Mouse (Mus musculus) megakaryocyte-erythroid progenitor cell, adult 5 weeks (primary cell): ENCODE data around the gene Gm6588. TPM values are rescaled to one million over a fixed set of nuclear protein-coding genes. Genes with fewer than 3 reads are reported as not detected.

Source experiments
- polyA plus RNA-seq: library from polyadenylated mRNA; stranded (reverse); fragments of >175 nt; gene quantifications from 2 replicates; pipeline ENCODE4 v1.2.3, GENCODE M21; 2012

Gm6588 gene
- not detected in 2 replicates for polyA plus RNA-seq

DNA sequence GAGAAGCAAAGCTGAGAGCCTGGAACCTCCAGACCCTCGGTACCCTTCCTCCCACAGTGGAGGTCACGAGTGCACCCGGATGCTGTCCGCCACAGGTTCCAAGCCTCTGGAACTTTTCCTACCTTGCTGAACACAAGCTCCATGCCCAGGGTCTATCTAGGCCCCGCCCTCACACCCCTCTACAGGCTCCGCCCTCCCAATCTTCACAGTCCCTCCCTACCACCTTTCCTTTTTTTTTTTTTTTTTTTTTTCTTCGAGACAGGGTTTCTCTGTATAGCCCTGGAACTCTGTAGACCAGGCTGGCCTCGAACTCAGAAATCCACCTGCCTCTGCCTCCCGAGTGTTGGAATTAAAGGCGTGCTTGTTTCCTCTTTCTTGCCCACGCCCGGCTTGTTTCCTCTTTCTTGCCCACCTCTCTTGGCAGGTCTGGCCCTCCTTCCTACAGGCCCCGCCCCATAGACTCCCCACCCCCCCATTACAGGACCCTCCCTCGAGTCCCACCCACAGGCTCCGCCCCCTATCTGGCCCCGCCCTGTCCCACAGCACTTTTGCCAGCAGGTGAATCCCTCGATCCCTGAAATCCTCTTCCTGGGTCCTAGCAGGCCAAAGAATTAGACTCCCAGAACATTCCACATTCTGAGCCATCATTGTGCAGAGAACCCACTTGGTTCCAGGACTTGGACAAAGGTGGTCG is at the start of gene Gm6588:
Gm6588 (plus strand) TSS at position 680 of the 694 bp plus-strand sequence.

Other genes starting within 250 kb of the Gm6588 start
- 0.28 and 0.46 TPM in 2 replicates for gene Cryba4, start 196.9 kb upstream of the Gm6588 start, polyA plus RNA-seq
- 0.06 and 0.34 TPM in 2 replicates for gene Crybb1, start 193.6 kb upstream of the Gm6588 start, polyA plus RNA-seq
- 166 and 178 TPM in 2 replicates for gene Tpst2, start 172.7 kb upstream of the Gm6588 start, polyA plus RNA-seq
- 58.1 and 62.2 TPM in 2 replicates for gene Tfip11, start 123.1 kb upstream of the Gm6588 start, polyA plus RNA-seq
- 21.9 and 24.3 TPM in 2 replicates for gene Srrd, start 106.4 kb upstream of the Gm6588 start, polyA plus RNA-seq
- 31.8 and 38.2 TPM in 2 replicates for gene Hps4, start 106.3 kb upstream of the Gm6588 start, polyA plus RNA-seq
- gene Gm6583, start 93.4 kb upstream of the Gm6588 start, polyA plus RNA-seq: 0.04 TPM in 1 of 2 replicates, not detected in the other
- gene Asphd2, start 54.6 kb upstream of the Gm6588 start, polyA plus RNA-seq: not detected in 2 replicates
- 0.01 TPM in 1 of 2 replicates, not detected in the other for gene Sez6l, start 127.8 kb downstream of the Gm6588 start, polyA plus RNA-seq